Mouse (Mus musculus): ENCODE results near the gene Gapvd1. TPM values are rescaled to one million over a fixed set of nuclear protein-coding genes. Genes with fewer than 3 reads are reported as not detected.

Gapvd1 gene
- polyA plus RNA-seq, 1 experiment: 36.9 TPM

- H3K4me1 ChIP-seq (replicated peaks; ENCODE audit: control insufficient read depth, insufficient read depth, low read length): no peaks in the 10 kb centered on the region
- no peak overlapping the region for H3K27ac ChIP-seq (ENCODE audit: control insufficient read depth, insufficient read depth, low read length)
- H3K27me3 ChIP-seq (ENCODE audit: control insufficient read depth, insufficient read depth, low read length): no peaks in the 10 kb centered on the region
- 91% methylated on average over 8 of the region's 8 CpGs for WGBS
- no peak for DNase-seq
- no peak overlapping the region for H3K4me3 ChIP-seq (ENCODE audit: control insufficient read depth, insufficient read depth, low read length)
- peaks cover 60% of the 10 kb centered on the region for H3K36me3 ChIP-seq (ENCODE audit: control insufficient read depth, insufficient read depth, low read length)
- no peak for TF ChIP-seq CTCF (IDR thresholded peaks at IDR 0.05; ENCODE audit: borderline replicate concordance, control insufficient read depth, extremely low read depth, insufficient read depth, low read length, poor library complexity)
Measured at GRCm38 (mm10) chr2:34727045-34727728, 27.8 kb downstream of the Gapvd1 start.

- H3K4me3 ChIP-seq (ENCODE audit: control insufficient read depth, insufficient read depth, low read length): no peak overlapping the region
- H3K27me3 ChIP-seq (ENCODE audit: control insufficient read depth, insufficient read depth, low read length): no peaks in the 10 kb centered on the region
- WGBS: 96% methylated on average over 5 of the region's 5 CpGs
- TF ChIP-seq POLR2A (IDR thresholded peaks at IDR 0.05; ENCODE audit: control insufficient read depth, extremely low read depth, insufficient read depth, low read length, poor library complexity): no peak
- TF ChIP-seq CTCF (IDR thresholded peaks at IDR 0.05; ENCODE audit: borderline replicate concordance, control insufficient read depth, extremely low read depth, insufficient read depth, low read length, poor library complexity): no peak
- peaks cover 75% of the 10 kb centered on the region for H3K36me3 ChIP-seq (ENCODE audit: control insufficient read depth, insufficient read depth, low read length)
- no peaks in the 10 kb centered on the region for H3K4me1 ChIP-seq (replicated peaks; ENCODE audit: control insufficient read depth, insufficient read depth, low read length)
- DNase-seq: no peak
- H3K27ac ChIP-seq (ENCODE audit: control insufficient read depth, insufficient read depth, low read length): no peak overlapping the region
Measured at GRCm38 (mm10) chr2:34725269-34725668, 29.8 kb downstream of the Gapvd1 start.

- no peaks in the 10 kb centered on the region for H3K4me1 ChIP-seq (replicated peaks; ENCODE audit: control insufficient read depth, insufficient read depth, low read length)
- no peaks in the 10 kb centered on the region for H3K27me3 ChIP-seq (ENCODE audit: control insufficient read depth, insufficient read depth, low read length)
- 83% methylated on average over 2 of the region's 2 CpGs for WGBS
- DNase-seq: peak; percentile 12
- no peak overlapping the region for H3K4me3 ChIP-seq (ENCODE audit: control insufficient read depth, insufficient read depth, low read length)
- TF ChIP-seq CTCF (IDR thresholded peaks at IDR 0.05; ENCODE audit: borderline replicate concordance, control insufficient read depth, extremely low read depth, insufficient read depth, low read length, poor library complexity): no peak
- TF ChIP-seq POLR2A (IDR thresholded peaks at IDR 0.05; ENCODE audit: control insufficient read depth, extremely low read depth, insufficient read depth, low read length, poor library complexity): no peak
- peaks cover 70% of the 10 kb centered on the region for H3K36me3 ChIP-seq (ENCODE audit: control insufficient read depth, insufficient read depth, low read length)
- H3K27ac ChIP-seq (ENCODE audit: control insufficient read depth, insufficient read depth, low read length): no peak overlapping the region
Measured at GRCm38 (mm10) chr2:34718196-34718595, 36.8 kb downstream of the Gapvd1 start.

GRCm38 (mm10) chr2:34711904-34712303, 43.1 kb downstream of the Gapvd1 start:
- peaks cover 81% of the 10 kb centered on the region for H3K36me3 ChIP-seq (ENCODE audit: control insufficient read depth, insufficient read depth, low read length)
- H3K4me1 ChIP-seq (replicated peaks; ENCODE audit: control insufficient read depth, insufficient read depth, low read length): no peaks in the 10 kb centered on the region
- no peaks in the 10 kb centered on the region for H3K27me3 ChIP-seq (ENCODE audit: control insufficient read depth, insufficient read depth, low read length)
- WGBS: 98% methylated on average over 6 of the region's 6 CpGs
- DNase-seq: no peak
- H3K4me3 ChIP-seq (ENCODE audit: control insufficient read depth, insufficient read depth, low read length): no peak overlapping the region
- no peak for TF ChIP-seq POLR2A (IDR thresholded peaks at IDR 0.05; ENCODE audit: control insufficient read depth, extremely low read depth, insufficient read depth, low read length, poor library complexity)
- no peak for TF ChIP-seq CTCF (IDR thresholded peaks at IDR 0.05; ENCODE audit: borderline replicate concordance, control insufficient read depth, extremely low read depth, insufficient read depth, low read length, poor library complexity)
- no peak overlapping the region for H3K27ac ChIP-seq (ENCODE audit: control insufficient read depth, insufficient read depth, low read length)

- Histone ChIP-seq H3K4me3 (ENCODE audit: control insufficient read depth, insufficient read depth, low read length) (no peak overlapping the region), H3K4me1 (replicated peaks; ENCODE audit: control insufficient read depth, insufficient read depth, low read length) (no peaks in the 10 kb centered on the region), H3K36me3 (ENCODE audit: control insufficient read depth, insufficient read depth, low read length) (peaks cover 86% of the 10 kb centered on the region), H3K27ac (ENCODE audit: control insufficient read depth, insufficient read depth, low read length) (no peak overlapping the region), H3K27me3 (ENCODE audit: control insufficient read depth, insufficient read depth, low read length) (no peaks in the 10 kb centered on the region)
- DNase-seq: no peak
- TF ChIP-seq CTCF (IDR thresholded peaks at IDR 0.05; ENCODE audit: borderline replicate concordance, control insufficient read depth, extremely low read depth, insufficient read depth, low read length, poor library complexity): no peak
- TF ChIP-seq POLR2A (IDR thresholded peaks at IDR 0.05; ENCODE audit: control insufficient read depth, extremely low read depth, insufficient read depth, low read length, poor library complexity): no peak
- WGBS: 98% methylated on average over 1 of the region's 1 CpGs
Measured at GRCm38 (mm10) chr2:34708675-34709074, 46.4 kb downstream of the Gapvd1 start.

- TF ChIP-seq POLR2A (IDR thresholded peaks at IDR 0.05; ENCODE audit: control insufficient read depth, extremely low read depth, insufficient read depth, low read length, poor library complexity): no peak
- TF ChIP-seq CTCF (IDR thresholded peaks at IDR 0.05; ENCODE audit: borderline replicate concordance, control insufficient read depth, extremely low read depth, insufficient read depth, low read length, poor library complexity): no peak
- peaks cover 76% of the 10 kb centered on the region for H3K36me3 ChIP-seq (ENCODE audit: control insufficient read depth, insufficient read depth, low read length)
- DNase-seq: no peak
Measured at GRCm38 (mm10) chr2:34696592-34696991, 58.4 kb downstream of the Gapvd1 start.

GRCm38 (mm10) chr2:34692861-34693260, 62.2 kb downstream of the Gapvd1 start:
- Histone ChIP-seq H3K4me1 (replicated peaks; ENCODE audit: control insufficient read depth, insufficient read depth, low read length) (no peaks in the 10 kb centered on the region), H3K36me3 (ENCODE audit: control insufficient read depth, insufficient read depth, low read length) (peaks cover 77% of the 10 kb centered on the region), H3K4me3 (ENCODE audit: control insufficient read depth, insufficient read depth, low read length) (no peak overlapping the region), H3K27ac (ENCODE audit: control insufficient read depth, insufficient read depth, low read length) (no peak overlapping the region), H3K27me3 (ENCODE audit: control insufficient read depth, insufficient read depth, low read length) (no peaks in the 10 kb centered on the region)
- no peak for DNase-seq
- TF ChIP-seq CTCF (IDR thresholded peaks at IDR 0.05; ENCODE audit: borderline replicate concordance, control insufficient read depth, extremely low read depth, insufficient read depth, low read length, poor library complexity): no peak
- no peak for TF ChIP-seq POLR2A (IDR thresholded peaks at IDR 0.05; ENCODE audit: control insufficient read depth, extremely low read depth, insufficient read depth, low read length, poor library complexity)
- 99% methylated on average over 10 of the region's 10 CpGs for WGBS

More at GRCm38 (mm10) chr2:34696592-34696991, 58.4 kb downstream of the Gapvd1 start:
- Histone ChIP-seq H3K27me3 (ENCODE audit: control insufficient read depth, insufficient read depth, low read length) (no peaks in the 10 kb centered on the region), H3K4me1 (replicated peaks; ENCODE audit: control insufficient read depth, insufficient read depth, low read length) (no peaks in the 10 kb centered on the region), H3K27ac (ENCODE audit: control insufficient read depth, insufficient read depth, low read length) (no peak overlapping the region), H3K4me3 (ENCODE audit: control insufficient read depth, insufficient read depth, low read length) (no peak overlapping the region)
